Mouse (Mus musculus) neural tube, embryonic 14.5 days (tissue): ENCODE measurements at regions not wholly inside any gene's neighbourhood (a gene's known extent, or its start where the extent isn't known, plus 50 kb on each side); places are given as distances from the start of the nearest gene placed in this dataset.
"Not testable (repeated sequence)": the region's sequence is repeated elsewhere in the genome, so short reads cannot be mapped to it uniquely, and the experiment has no call there.

Experiments used
- ATAC-seq: fragments of 200-750 bp; cut with Nextera tagmentation; 2 replicates; pipeline ENCODE4 v1.8.0; 2017; ENCODE audit warnings: low read depth, mild to moderate bottlenecking, moderate TSS enrichment, moderate library complexity
- H3K27ac ChIP-seq: fragments of 300-500 bp; sonication (generic); 2 replicates; pipeline ENCODE4 v1.5.1; 2014; ENCODE audit warnings: low read depth, mild to moderate bottlenecking, control low read depth, low read length, moderate library complexity, mixed read lengths
- H3K27me3 ChIP-seq: fragments of 300-500 bp; sonication (generic); 2 replicates; pipeline ENCODE4 v1.6.1; 2014; ENCODE audit warnings: low read length; ENCODE audit not compliant: control insufficient read depth, insufficient read depth
- H3K36me3 ChIP-seq: fragments of 300-500 bp; sonication (generic); 2 replicates; pipeline ENCODE4 v1.6.1; 2014; ENCODE audit warnings: low read length, mixed read lengths; ENCODE audit not compliant: control insufficient read depth, insufficient read depth
- H3K4me1 ChIP-seq: fragments of 300-500 bp; sonication (generic); 2 replicates; pipeline ENCODE4 v1.6.1; 2014; ENCODE audit warnings: low read length; ENCODE audit not compliant: control insufficient read depth, insufficient read depth
- H3K4me2 ChIP-seq: fragments of 300-500 bp; sonication (generic); 2 replicates; pipeline ENCODE4 v1.6.1; 2014; ENCODE audit warnings: mild to moderate bottlenecking, low read depth, low read length, control low read depth
- H3K4me3 ChIP-seq: fragments of 300-500 bp; sonication (generic); 2 replicates; pipeline ENCODE4 v1.5.1; 2014; ENCODE audit warnings: low read depth, low read length, control low read depth, mixed read lengths
- H3K9ac ChIP-seq: fragments of 300-500 bp; sonication (generic); replicated peaks from 2 replicates; pipeline ENCODE4 v1.6.1; 2014; ENCODE audit warnings: low read depth, mild to moderate bottlenecking, control low read depth, low read length, mixed read lengths
- H3K9me3 ChIP-seq: fragments of 300-500 bp; sonication (generic); 2 replicates; pipeline ENCODE4 v1.6.1; 2016; ENCODE audit warnings: low read length; ENCODE audit not compliant: control insufficient read depth
- WGBS: fragments of 180-500 bp; shearing (Covaris S2); extraction: QIAGEN DNeasy Blood & Tissue Kit; methylation state at CpG from one replicate; pipeline ENCODE4 v1.1.7; 2014; 5-methylcytosine and 5-hydroxymethylcytosine counted together

- Histone ChIP-seq H3K36me3 (no peaks in the 10 kb centered on the region), H3K9ac (no peak overlapping the region), H3K4me2 (no peak overlapping the region), H3K9me3 (no peaks in the 10 kb centered on the region), H3K4me1 (no peaks in the 10 kb centered on the region), H3K27me3 (no peaks in the 10 kb centered on the region), H3K4me3 (no peak overlapping the region), H3K27ac (no peak overlapping the region)
- no peak for ATAC-seq
- 43% methylated on average over 4 of the region's 4 CpGs for WGBS
Observed at GRCm38 (mm10) chr15:93144264-93144663, 130.7 kb downstream of the Gxylt1 start.

- H3K4me1 ChIP-seq, result no peaks in the 10 kb centered on the region
- H3K27ac ChIP-seq, result 0 out of 2 replicates have a peak overlapping the region, but pooled peaks have one; percentile 1
- no peaks in the 10 kb centered on the region for H3K27me3 ChIP-seq
- H3K9me3 ChIP-seq, result no peaks in the 10 kb centered on the region
- H3K36me3 ChIP-seq, result no peaks in the 10 kb centered on the region
- no peak overlapping the region for H3K4me3 ChIP-seq
- H3K9ac ChIP-seq, result no peak overlapping the region
- H3K4me2 ChIP-seq, result peak overlapping the region; percentile 34
- peak; percentile 68 for ATAC-seq
- WGBS, result 42% methylated on average over 18 of the region's 18 CpGs
Observed at GRCm38 (mm10) chr15:93133379-93133778, 141.6 kb downstream of the Gxylt1 start.

GRCm38 (mm10) chr15:93131056-93131455 is 143.9 kb downstream of the Gxylt1 start:
- no peaks in the 10 kb centered on the region for H3K27me3 ChIP-seq
- H3K9ac ChIP-seq, result no peak overlapping the region
- no peak overlapping the region for H3K4me2 ChIP-seq
- H3K9me3 ChIP-seq, result no peaks in the 10 kb centered on the region
- no peaks in the 10 kb centered on the region for H3K4me1 ChIP-seq
- no peak overlapping the region for H3K4me3 ChIP-seq
- no peaks in the 10 kb centered on the region for H3K36me3 ChIP-seq
- no peak overlapping the region for H3K27ac ChIP-seq
- no peak for ATAC-seq

- no peak for ATAC-seq
- Histone ChIP-seq H3K36me3 (no peaks in the 10 kb centered on the region), H3K9me3 (no peaks in the 10 kb centered on the region), H3K4me3 (no peak overlapping the region), H3K4me1 (no peaks in the 10 kb centered on the region), H3K27me3 (no peaks in the 10 kb centered on the region), H3K9ac (no peak overlapping the region), H3K27ac (no peak overlapping the region), H3K4me2 (no peak overlapping the region)
- 38% methylated on average over 5 of the region's 5 CpGs for WGBS
Observed at GRCm38 (mm10) chr15:93125261-93125660, 149.7 kb downstream of the Gxylt1 start.

GRCm38 (mm10) chr15:93121156-93121555 is 153.8 kb downstream of the Gxylt1 start:
- ATAC-seq, result no peak
- WGBS, result 89% methylated on average over 4 of the region's 4 CpGs
- Histone ChIP-seq H3K9ac (no peak overlapping the region), H3K4me2 (no peak overlapping the region), H3K27me3 (no peaks in the 10 kb centered on the region), H3K36me3 (no peaks in the 10 kb centered on the region), H3K9me3 (no peaks in the 10 kb centered on the region), H3K4me3 (no peak overlapping the region), H3K27ac (no peak overlapping the region), H3K4me1 (no peaks in the 10 kb centered on the region)

- WGBS, result 64% methylated on average over 2 of the region's 2 CpGs
- not testable (repeated sequence) for H3K36me3 ChIP-seq, H3K4me3 ChIP-seq, H3K9ac ChIP-seq, H3K4me2 ChIP-seq, H3K9me3 ChIP-seq, H3K27ac ChIP-seq, H3K4me1 ChIP-seq, H3K27me3 ChIP-seq, ATAC-seq
Observed at GRCm38 (mm10) chr15:93117806-93118205, 157.2 kb downstream of the Gxylt1 start.

GRCm38 (mm10) chr15:93115674-93116102 is 159.3 kb downstream of the Gxylt1 start:
- no peaks in the 10 kb centered on the region for H3K9me3 ChIP-seq
- ATAC-seq, result peak; percentile 93
- no peaks in the 10 kb centered on the region for H3K27me3 ChIP-seq
- H3K36me3 ChIP-seq, result no peaks in the 10 kb centered on the region
- no peak overlapping the region for H3K9ac ChIP-seq
- WGBS, result 2% methylated on average over 13 of the region's 16 CpGs
- H3K4me2 ChIP-seq, result peak overlapping the region; percentile 40
- no peaks in the 10 kb centered on the region for H3K4me1 ChIP-seq
- no peak overlapping the region for H3K4me3 ChIP-seq
- no peak overlapping the region for H3K27ac ChIP-seq

GRCm38 (mm10) chr15:93104936-93105335 is 170.0 kb downstream of the Gxylt1 start:
- H3K4me3 ChIP-seq, result no peak overlapping the region
- no peaks in the 10 kb centered on the region for H3K27me3 ChIP-seq
- no peaks in the 10 kb centered on the region for H3K9me3 ChIP-seq
- no peak overlapping the region for H3K9ac ChIP-seq
- H3K36me3 ChIP-seq, result no peaks in the 10 kb centered on the region
- 87% methylated on average over 4 of the region's 4 CpGs for WGBS
- ATAC-seq, result no peak
- no peak overlapping the region for H3K4me2 ChIP-seq
- H3K4me1 ChIP-seq, result no peaks in the 10 kb centered on the region
- no peak overlapping the region for H3K27ac ChIP-seq

GRCm38 (mm10) chr15:93103426-93103825 is 171.6 kb downstream of the Gxylt1 start:
- no peak for ATAC-seq
- H3K4me1 ChIP-seq, result no peaks in the 10 kb centered on the region
- no peaks in the 10 kb centered on the region for H3K36me3 ChIP-seq
- H3K4me3 ChIP-seq, result no peak overlapping the region
- WGBS, result 71% methylated on average over 5 of the region's 5 CpGs
- H3K9ac ChIP-seq, result no peak overlapping the region
- H3K9me3 ChIP-seq, result no peaks in the 10 kb centered on the region
- H3K27ac ChIP-seq, result no peak overlapping the region
- H3K4me2 ChIP-seq, result no peak overlapping the region
- no peaks in the 10 kb centered on the region for H3K27me3 ChIP-seq

GRCm38 (mm10) chr15:93101881-93102280 is 173.1 kb downstream of the Gxylt1 start:
- no peaks in the 10 kb centered on the region for H3K27me3 ChIP-seq
- H3K4me2 ChIP-seq, result no peak overlapping the region
- H3K27ac ChIP-seq, result no peak overlapping the region
- whole genome bisulfite sequencing, result 86% methylated on average over 10 of the region's 10 CpGs
- H3K4me1 ChIP-seq, result no peaks in the 10 kb centered on the region
- no peak overlapping the region for H3K4me3 ChIP-seq
- H3K9me3 ChIP-seq, result no peaks in the 10 kb centered on the region
- H3K36me3 ChIP-seq, result no peaks in the 10 kb centered on the region
- H3K9ac ChIP-seq, result no peak overlapping the region
- ATAC-seq, result no peak
